In the genomic region with DNA sequence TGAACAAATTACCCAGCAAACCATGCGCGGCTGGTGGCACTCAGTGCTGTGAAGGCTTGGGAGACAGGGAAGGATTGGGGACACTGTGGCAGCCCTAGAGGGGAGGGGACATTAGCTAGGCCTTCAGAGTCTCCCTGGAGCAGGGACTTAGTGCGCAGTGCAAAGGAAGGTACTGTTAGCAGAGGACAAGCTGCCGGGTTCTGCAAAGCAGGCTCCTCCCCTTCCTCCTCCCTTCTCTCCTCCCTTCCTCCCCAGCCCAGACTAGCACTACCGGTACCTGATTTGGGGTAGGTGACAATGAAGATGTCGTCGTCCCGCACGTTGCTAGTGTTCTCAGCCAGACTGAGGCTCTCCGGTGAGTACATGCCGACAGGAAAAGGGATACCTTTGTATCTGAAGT, we compare ENCODE assay signal across 9 mouse cellular contexts. TPM values are rescaled to one million over a fixed set of nuclear protein-coding genes. Genes with fewer than 3 reads are reported as not detected.
A peak's percentile ranks its signal among the peaks of the same experiment; 100 is the strongest.
DNase-seq lines count a peak whose midpoint lies in the region; ATAC-seq and TF ChIP-seq lines count a peak whose summit lies in the region.
"Had no signal": no experiment of that assay in that cellular context is flagged by ENCODE, and none has a peak within 500 bp of the region (broad histone marks: within the 10 kb centered on the region; RNA-seq: fewer than 3 reads in every experiment).

No protein-coding gene starts in this region.

- no peaks in the 10 kb centered on the region for H3K27me3 ChIP-seq in kidney, embryonic 15.5 days
- no peaks in the 10 kb centered on the region for H3K27me3 ChIP-seq in forebrain, postnatal 0 days (ENCODE audit: insufficient read depth, low read length)
- no peaks in the 10 kb centered on the region for H3K27me3 ChIP-seq in lung, embryonic 16.5 days (ENCODE audit: control insufficient read depth, insufficient read depth, low read depth, low read length)

- no peak for TF ChIP-seq CTCF in forebrain, postnatal 0 days (IDR thresholded peaks at IDR 0.05; ENCODE audit: low read depth)

- peaks cover 10% of the 10 kb centered on the region for H3K4me1 ChIP-seq in kidney, embryonic 15.5 days
- no peaks in the 10 kb centered on the region for H3K4me1 ChIP-seq in forebrain, postnatal 0 days (ENCODE audit: insufficient read depth)
- H3K4me1 ChIP-seq in lung, embryonic 16.5 days (replicated peaks; ENCODE audit: control insufficient read depth, insufficient read depth, low read length): 0 out of 2 replicates have a peak, but pooled peaks cover 3% of the 10 kb centered on the region

- 37% methylated on average over 11 of the region's 11 CpGs for WGBS in kidney, embryonic 15.5 days
- 41% methylated on average over 11 of the region's 11 CpGs for WGBS in forebrain, postnatal 0 days
- WGBS in lung, embryonic 16.5 days: 20% methylated on average over 11 of the region's 11 CpGs

- no peaks in the 10 kb centered on the region; the same call in 1 of the 2 replicates for H3K9me3 ChIP-seq in kidney, embryonic 15.5 days (replicated peaks)
- no peaks in the 10 kb centered on the region for H3K9me3 ChIP-seq in forebrain, postnatal 0 days (ENCODE audit: low read length)
- H3K9me3 ChIP-seq in lung, embryonic 16.5 days (ENCODE audit: control insufficient read depth, low read length): no peaks in the 10 kb centered on the region

- H3K4me2 ChIP-seq in kidney, embryonic 15.5 days: peak overlapping the region; percentile 54
- peak overlapping the region; percentile 36 for H3K4me2 ChIP-seq in forebrain, postnatal 0 days (ENCODE audit: low read depth)
- H3K4me2 ChIP-seq in lung, embryonic 16.5 days (ENCODE audit: low read depth, low read length): peak overlapping the region; percentile 50

- no peak overlapping the region for H3K9ac ChIP-seq in kidney, embryonic 15.5 days
- H3K9ac ChIP-seq in forebrain, postnatal 0 days: no peak overlapping the region
- peak overlapping the region; percentile 16 for H3K9ac ChIP-seq in lung, embryonic 16.5 days (ENCODE audit: low read length)

- ATAC-seq in kidney, embryonic 15.5 days (replicated peaks; ENCODE audit: low FRiP score): no peak
- ATAC-seq in activated CD4-positive, CD25-positive, alpha-beta regulatory T cell, adult 4 months: peak; percentile 89
- ATAC-seq in forebrain, postnatal 0 days: peak; percentile 42
- peak; percentile 59 for ATAC-seq in lung, embryonic 16.5 days (ENCODE audit: low read depth)

- DNase-seq in kidney, postnatal 4 days: no peak
- peak; percentile 27 for DNase-seq in forebrain, postnatal 0 days
- DNase-seq in thymus, postnatal 0 days (ENCODE audit: low spot score): peak; percentile 77
- no peak for DNase-seq in yolk sac, embryonic 10.5 days (ENCODE audit: low spot score)
- DNase-seq in urinary bladder, postnatal 10 days (ENCODE audit: low spot score): no peak

- H3K36me3 ChIP-seq in kidney, embryonic 15.5 days: no peaks in the 10 kb centered on the region
- no peaks in the 10 kb centered on the region for H3K36me3 ChIP-seq in forebrain, postnatal 0 days (ENCODE audit: insufficient read depth)
- no peaks in the 10 kb centered on the region for H3K36me3 ChIP-seq in lung, embryonic 16.5 days (ENCODE audit: control insufficient read depth, insufficient read depth, low read length)

- H3K27ac ChIP-seq in kidney, embryonic 15.5 days: no peak overlapping the region
- H3K27ac ChIP-seq in forebrain, postnatal 0 days (ENCODE audit: low read depth, low read length): no peak overlapping the region
- H3K27ac ChIP-seq in lung, embryonic 16.5 days (ENCODE audit: low read length): no peak overlapping the region

- peak overlapping the region; percentile 38 for H3K4me3 ChIP-seq in kidney, embryonic 15.5 days (replicated peaks)
- H3K4me3 ChIP-seq in forebrain, postnatal 0 days (ENCODE audit: low read depth, low read length): 0 out of 2 replicates have a peak overlapping the region, but pooled peaks have one; percentile 14
- peak overlapping the region; percentile 35 for H3K4me3 ChIP-seq in lung, embryonic 16.5 days (ENCODE audit: low read length)

RNA-seq across cellular contexts. Expression of gene Spaca4, which starts 16.2 kb away (rescaled TPM):
- not detected in 2 replicates for polyA plus RNA-seq in kidney, embryonic 15.5 days (2015; fragmentation: Nextera tagmentation; extraction: Ambion mirVana)
- polyA plus RNA-seq in activated CD4-positive, CD25-positive, alpha-beta regulatory T cell, adult 4 months (2017; shearing (Covaris generic)): not detected
- not detected in 2 replicates for total RNA-seq in forebrain, postnatal 0 days (2014; rRNA removed)
- not detected in 2 replicates for polyA plus RNA-seq in forebrain, postnatal 0 days (2015; fragmentation: Nextera tagmentation; extraction: Ambion mirVana)
- not detected in 2 replicates for polyA plus RNA-seq in lung, embryonic 16.5 days (2015; fragmentation: Nextera tagmentation; extraction: Ambion mirVana)
- not detected in 2 replicates for polyA plus RNA-seq in thymus, postnatal 0 days (2015; fragmentation: Nextera tagmentation; extraction: Ambion mirVana)
- total RNA-seq: liver, adult 2 months had no signal
- polyA plus RNA-seq: liver, adult 2 months had no signal

RNA-seq across cellular contexts. Expression of gene Fam83e, which starts 20.8 kb away (rescaled TPM):
- 1.4 and 2.5 TPM in 2 replicates for polyA plus RNA-seq in kidney, embryonic 15.5 days (2015; fragmentation: Nextera tagmentation; extraction: Ambion mirVana)
- not detected for polyA plus RNA-seq in activated CD4-positive, CD25-positive, alpha-beta regulatory T cell, adult 4 months (2017; shearing (Covaris generic))
- 0.31 and 0.33 TPM in 2 replicates for total RNA-seq in forebrain, postnatal 0 days (2014; rRNA removed)
- 0.09 TPM in 1 of 2 replicates, not detected in the other for polyA plus RNA-seq in forebrain, postnatal 0 days (2015; fragmentation: Nextera tagmentation; extraction: Ambion mirVana)
- polyA plus RNA-seq in lung, embryonic 16.5 days (2015; fragmentation: Nextera tagmentation; extraction: Ambion mirVana): 2.0 and 2.1 TPM in 2 replicates
- polyA plus RNA-seq in thymus, postnatal 0 days (2015; fragmentation: Nextera tagmentation; extraction: Ambion mirVana): 0.50 and 0.66 TPM in 2 replicates

RNA-seq across cellular contexts. Expression of gene Sphk2, which starts 24.0 kb away (rescaled TPM):
- 28.1 and 33.7 TPM in 2 replicates for polyA plus RNA-seq in kidney, embryonic 15.5 days (2015; fragmentation: Nextera tagmentation; extraction: Ambion mirVana)
- 10 to 100 TPM; 10.2 to 19.6 TPM for polyA plus RNA-seq in activated CD4-positive, CD25-positive, alpha-beta regulatory T cell, adult 4 months (2017; shearing (Covaris generic))
- 19.6 and 21.5 TPM in 2 replicates for total RNA-seq in forebrain, postnatal 0 days (2014; rRNA removed)
- 16.5 and 18.7 TPM in 2 replicates for polyA plus RNA-seq in forebrain, postnatal 0 days (2015; fragmentation: Nextera tagmentation; extraction: Ambion mirVana)
- 28.9 TPM in 2 replicates for polyA plus RNA-seq in lung, embryonic 16.5 days (2015; fragmentation: Nextera tagmentation; extraction: Ambion mirVana)
- 19.8 and 21.8 TPM in 2 replicates for polyA plus RNA-seq in thymus, postnatal 0 days (2015; fragmentation: Nextera tagmentation; extraction: Ambion mirVana)

RNA-seq across cellular contexts. Expression of gene Rpl18, which starts 26.5 kb away (rescaled TPM):
- polyA plus RNA-seq in kidney, embryonic 15.5 days (2015; fragmentation: Nextera tagmentation; extraction: Ambion mirVana): 1,132 and 1,166 TPM in 2 replicates
- 1,000 to 10,000 TPM; 2,566 to 2,766 TPM for polyA plus RNA-seq in activated CD4-positive, CD25-positive, alpha-beta regulatory T cell, adult 4 months (2017; shearing (Covaris generic))
- 891 and 1,057 TPM in 2 replicates for total RNA-seq in forebrain, postnatal 0 days (2014; rRNA removed)
- polyA plus RNA-seq in forebrain, postnatal 0 days (2015; fragmentation: Nextera tagmentation; extraction: Ambion mirVana): 517 and 655 TPM in 2 replicates
- polyA plus RNA-seq in lung, embryonic 16.5 days (2015; fragmentation: Nextera tagmentation; extraction: Ambion mirVana): 984 and 1,005 TPM in 2 replicates
- polyA plus RNA-seq in thymus, postnatal 0 days (2015; fragmentation: Nextera tagmentation; extraction: Ambion mirVana): 1,315 and 1,426 TPM in 2 replicates

RNA-seq across cellular contexts. Expression of gene Dbp, which starts 36.9 kb away (rescaled TPM):
- polyA plus RNA-seq in kidney, embryonic 15.5 days (2015; fragmentation: Nextera tagmentation; extraction: Ambion mirVana): 3.7 and 4.7 TPM in 2 replicates
- 1 to 10 TPM; 5.2 to 8.5 TPM for polyA plus RNA-seq in activated CD4-positive, CD25-positive, alpha-beta regulatory T cell, adult 4 months (2017; shearing (Covaris generic))
- total RNA-seq in forebrain, postnatal 0 days (2014; rRNA removed): 9.0 and 11.7 TPM in 2 replicates
- polyA plus RNA-seq in forebrain, postnatal 0 days (2015; fragmentation: Nextera tagmentation; extraction: Ambion mirVana): 6.4 and 6.6 TPM in 2 replicates
- polyA plus RNA-seq in lung, embryonic 16.5 days (2015; fragmentation: Nextera tagmentation; extraction: Ambion mirVana): 1.5 and 1.7 TPM in 2 replicates
- polyA plus RNA-seq in thymus, postnatal 0 days (2015; fragmentation: Nextera tagmentation; extraction: Ambion mirVana): 10.6 and 13.4 TPM in 2 replicates

Comparison
In these comparisons a context has a peak if more than half of its experiments do, and no peak if none do; other contexts are left out.
1. DNase-seq: peak in forebrain, postnatal 0 days (single experiment) and thymus, postnatal 0 days (single experiment); none in kidney, postnatal 4 days (0 of 2), yolk sac, embryonic 10.5 days (single experiment) and urinary bladder, postnatal 10 days (single experiment).
2. Peak in every context shown above with its lines, with median percentiles within 50 percentile points of each other: H3K4me2 ChIP-seq and H3K4me3 ChIP-seq.